Mouse (Mus musculus): ENCODE measurements around the gene Gm21818. TPM values are rescaled to one million over a fixed set of nuclear protein-coding genes. Genes with fewer than 3 reads are reported as not detected.
"Not testable (repeated sequence)": the region's sequence is repeated elsewhere in the genome, so short reads cannot be mapped to it uniquely, and the experiment has no call there.

Gm21818 gene
- total RNA-seq (2021), result not detected
- long read RNA-seq, experiment 1, result 0 reads
- long read RNA-seq, experiment 2, result 0 reads

DNA sequence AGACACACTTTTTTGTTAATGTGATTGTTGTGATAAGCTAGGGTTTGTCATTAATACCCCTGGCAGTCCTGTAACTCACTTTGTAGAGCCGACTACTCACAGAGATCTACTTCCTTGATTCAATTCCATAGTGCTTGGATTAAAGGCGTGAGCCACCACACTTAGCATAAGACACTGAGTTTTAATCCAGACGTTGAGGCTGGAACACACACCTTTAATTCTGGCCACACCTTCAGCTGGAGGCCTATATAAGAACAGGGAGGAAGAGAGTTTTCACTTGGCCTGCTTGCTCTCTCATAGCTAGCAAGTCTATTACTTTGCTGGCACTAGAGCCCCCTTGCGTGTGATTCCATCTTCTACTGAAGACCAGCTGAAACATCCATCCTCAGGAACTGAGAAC, at the start of gene Gm21818:
Gene Gm21818 (plus strand): TSS at position 301 of the 400 bp plus-strand sequence.
- DNase-seq, result not testable (repeated sequence)

DNA sequence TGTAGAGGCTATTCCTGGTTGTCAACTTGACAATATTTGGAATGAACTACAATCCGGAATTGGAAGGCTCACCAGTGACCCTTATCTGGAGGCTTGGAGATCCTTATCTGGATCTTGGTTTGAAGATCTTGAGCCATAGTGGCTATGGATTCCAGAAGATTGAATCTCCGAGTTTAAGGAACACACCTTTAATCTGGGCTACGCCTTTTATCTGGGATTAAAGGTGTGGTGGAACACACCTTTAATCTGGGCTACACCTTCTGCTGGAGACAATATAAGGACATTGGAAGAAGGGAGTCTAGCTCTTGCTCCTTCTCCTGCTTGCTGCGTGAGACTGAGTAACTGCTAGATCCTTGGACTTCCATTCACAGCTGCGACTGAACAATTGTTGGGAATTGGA, 32.3 kb upstream of the Gm21818 start, which contains the start of gene Gm20767:
Gene Gm20767 (plus strand): TSS at position 301 of the 400 bp plus-strand sequence.
- not testable (repeated sequence) for DNase-seq

DNA sequence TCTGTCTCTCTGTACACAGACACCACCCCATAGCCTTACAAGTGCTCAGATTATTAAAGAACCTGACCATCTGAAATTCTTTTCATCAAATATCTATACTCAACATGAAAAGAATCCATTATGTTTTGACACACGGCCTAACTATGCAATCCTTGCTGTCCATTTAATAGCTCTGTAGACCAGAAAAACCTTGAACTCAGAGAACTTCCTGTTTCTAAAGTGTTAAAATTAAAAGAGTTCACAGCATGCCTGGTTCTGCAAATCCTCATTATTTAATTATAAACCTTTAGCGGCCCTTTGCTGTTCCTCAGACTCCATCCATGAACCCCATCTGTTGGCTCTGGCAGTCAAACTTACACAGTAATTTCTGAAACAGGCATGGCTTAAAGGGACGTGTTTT, 29.9 kb upstream of the Gm21818 start:
- DNase-seq, result not testable (repeated sequence)

DNA sequence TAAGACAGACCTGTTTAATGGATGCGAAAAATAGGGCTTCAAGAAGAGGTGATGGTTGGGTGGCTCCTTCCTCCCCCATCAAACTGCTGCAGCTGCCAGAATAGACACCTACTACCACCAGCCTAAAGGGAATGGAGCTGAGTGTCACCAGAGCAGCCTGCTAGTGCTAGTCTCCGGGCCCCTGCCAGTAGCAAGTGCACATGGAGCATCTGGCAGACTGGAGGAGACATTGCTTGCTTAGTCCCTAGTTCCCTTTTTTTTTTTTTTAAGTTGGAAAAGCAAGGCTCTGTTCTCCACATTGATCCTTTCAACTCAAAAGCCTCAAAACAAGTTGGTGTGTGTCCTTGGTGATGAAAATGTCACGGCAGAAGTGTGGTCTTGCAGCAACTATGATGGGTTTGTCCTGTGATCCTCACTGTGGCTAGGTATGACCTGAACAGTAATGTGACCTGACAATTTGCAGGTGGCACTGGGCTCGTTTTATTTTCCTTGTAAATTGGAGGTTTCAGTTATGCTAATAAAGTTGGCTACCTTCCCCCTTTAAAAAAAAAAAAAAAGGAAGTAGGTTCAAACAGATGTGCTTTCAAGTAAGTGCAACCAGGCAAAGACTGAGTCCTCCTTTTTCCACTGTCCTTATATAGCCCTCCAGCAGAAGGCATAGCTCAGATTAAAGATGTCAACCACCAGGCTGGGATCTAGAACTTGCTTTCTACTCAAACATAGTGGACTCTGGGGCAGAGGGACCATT, 22.4 kb upstream of the Gm21818 start:
- DNase-seq, result not testable (repeated sequence)

DNA sequence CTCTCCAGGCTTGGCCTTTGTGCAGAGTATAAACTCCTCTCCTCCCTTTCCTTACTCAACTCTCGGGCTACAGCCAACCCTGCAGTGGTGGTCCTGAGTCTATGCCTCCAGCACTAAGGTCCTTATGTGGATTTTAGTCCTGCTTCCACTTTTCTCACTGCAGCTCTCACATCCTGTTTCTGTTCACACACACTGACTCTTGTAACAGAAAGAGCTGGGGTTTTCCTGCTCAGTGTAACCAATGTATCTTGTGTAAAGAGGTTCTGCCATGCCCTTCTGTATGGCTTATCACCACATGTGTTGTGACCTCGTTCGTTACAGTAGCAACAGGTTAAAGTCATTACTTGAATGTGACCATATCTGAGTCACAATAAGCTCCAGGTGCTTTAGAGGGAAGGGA, 21.6 kb upstream of the Gm21818 start:
- DNase-seq, result not testable (repeated sequence)

DNA sequence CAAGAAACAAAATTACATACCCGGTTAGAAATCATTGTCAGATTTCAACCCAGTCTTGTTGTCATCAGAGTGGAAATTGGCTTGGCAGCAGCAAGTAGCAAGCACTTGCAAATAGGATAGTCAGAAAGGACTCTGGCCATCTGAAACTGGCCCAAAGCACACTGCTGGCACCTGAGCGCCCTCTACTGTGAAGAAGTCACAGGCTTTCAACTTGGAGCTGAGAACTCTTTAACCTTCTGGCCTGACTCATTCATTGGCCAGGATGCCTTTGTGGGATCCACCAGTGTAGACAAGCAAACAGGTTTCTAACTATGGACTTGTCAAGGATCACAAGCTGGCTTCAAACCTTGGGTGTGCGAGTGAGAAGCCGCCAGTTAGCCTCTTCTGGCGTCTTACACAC, 3.9 kb upstream of the Gm21818 start:
- not testable (repeated sequence) for DNase-seq

DNA sequence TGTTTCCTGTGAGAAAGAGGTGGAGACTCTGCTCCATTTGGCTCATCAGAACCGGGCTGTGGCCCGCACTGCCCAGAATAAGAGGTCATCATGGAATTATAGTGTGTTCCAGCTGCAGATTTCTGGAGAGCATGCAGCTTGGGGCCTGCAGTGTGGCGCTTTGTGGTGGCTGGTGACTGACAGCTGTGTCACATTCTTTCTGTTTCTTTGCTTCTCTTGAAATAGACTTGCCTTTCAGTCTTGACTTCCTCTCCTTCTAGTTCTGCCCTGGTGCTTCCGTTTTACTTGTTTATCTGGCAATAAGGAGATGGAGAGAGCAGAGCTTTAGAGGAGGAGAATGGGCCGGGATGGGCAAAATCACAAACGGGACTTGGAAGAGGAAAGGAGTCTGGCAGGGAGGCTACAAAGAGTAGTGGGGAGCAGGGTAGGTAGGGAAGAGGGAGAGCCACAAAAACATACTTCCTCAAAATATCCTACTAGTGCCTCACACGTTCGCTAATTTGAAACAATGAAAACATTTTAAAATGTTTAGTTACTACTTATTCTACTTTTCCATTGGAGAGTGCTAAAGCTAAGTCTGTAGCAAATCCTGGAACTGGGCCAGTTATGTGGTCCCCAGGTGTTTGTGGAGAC, 24.1 kb downstream of the Gm21818 start:
- not testable (repeated sequence) for DNase-seq

DNA sequence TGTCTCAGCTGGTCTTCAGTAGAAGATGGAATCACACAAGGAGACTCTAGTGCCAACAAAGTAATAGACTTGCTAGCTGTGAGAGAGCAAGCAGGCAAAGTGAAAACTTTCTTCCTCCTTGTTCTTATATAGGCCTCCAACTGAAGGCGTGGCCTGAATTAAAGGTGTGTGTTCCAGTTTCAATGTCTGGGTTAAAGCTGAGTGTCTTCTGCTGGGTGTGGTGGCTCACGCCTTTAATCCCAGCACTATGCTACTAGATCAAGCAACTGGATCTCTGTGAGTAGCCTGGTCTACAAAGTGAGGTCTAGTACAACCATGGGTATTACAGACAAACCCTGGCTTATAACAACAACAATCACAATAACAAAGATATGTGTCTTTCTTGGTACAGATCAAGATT, 43.6 kb downstream of the Gm21818 start, which contains the start of gene Gm21762:
Gene Gm21762 (minus strand): TSS at position 101 of the 400 bp plus-strand sequence.
- DNase-seq, result not testable (repeated sequence)

DNA sequence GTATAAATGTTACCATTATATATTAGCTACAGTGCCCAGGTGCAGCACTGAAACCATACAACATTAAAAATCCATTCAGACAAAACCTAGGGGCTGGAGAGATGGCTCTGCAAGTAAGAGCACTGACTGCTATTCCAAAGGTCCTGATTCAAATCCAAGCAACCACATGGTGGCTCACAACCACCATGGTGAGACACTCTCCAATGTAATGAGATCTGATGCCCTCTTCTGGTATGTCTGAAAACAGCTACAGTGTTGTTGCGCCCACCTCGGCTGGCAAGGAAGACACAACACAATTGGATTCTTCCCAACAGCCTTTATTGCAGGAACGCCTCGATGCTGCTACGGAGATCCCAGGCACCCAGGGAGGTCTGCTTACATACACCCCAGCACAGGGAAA, 48.7 kb downstream of the Gm21818 start:
- not testable (repeated sequence) for DNase-seq

DNA sequence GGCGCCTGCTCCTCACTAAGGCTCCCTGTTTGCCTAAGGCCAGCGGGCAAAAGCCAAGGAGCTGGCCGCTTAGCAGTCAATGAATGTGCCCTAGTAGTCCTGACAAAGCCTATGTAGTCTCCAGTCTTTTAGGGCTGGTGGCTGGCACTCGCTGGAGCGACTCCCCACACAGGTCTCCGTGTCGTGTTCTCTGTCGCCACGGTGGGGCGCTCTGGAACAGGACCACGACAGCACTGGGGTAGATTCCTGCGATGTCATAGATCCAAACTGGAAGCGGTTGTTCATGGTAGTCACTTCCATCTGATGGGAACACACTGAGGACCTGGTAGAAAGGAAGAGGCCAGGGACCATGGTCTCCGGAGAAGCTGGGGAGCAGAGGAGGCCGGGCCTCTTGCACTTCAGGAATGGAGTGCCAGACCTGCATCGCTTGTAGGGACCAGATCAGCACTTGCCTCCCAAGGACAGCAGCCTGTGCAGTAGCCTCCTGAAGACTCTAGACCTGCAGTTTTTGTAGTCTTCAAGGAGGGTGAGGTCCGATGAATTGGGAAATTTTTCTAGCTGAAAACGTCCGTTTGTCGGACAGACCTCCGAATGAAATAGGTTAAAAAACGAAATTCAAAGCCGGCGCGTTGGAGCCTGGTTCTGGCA, 50.9 kb downstream of the Gm21818 start:
- not testable (repeated sequence) for DNase-seq

Other genes with a start within 250 kb of the Gm21818 start
- gene Gm21761, start 243.2 kb upstream of the Gm21818 start, total RNA-seq (2021), result not detected
- not detected for gene B020031M17Rik, start 221.6 kb upstream of the Gm21818 start, total RNA-seq (2021)
- gene Gm36079, start 145.4 kb upstream of the Gm21818 start, total RNA-seq (2021), result not detected
- gene Gm21188, start 120.2 kb upstream of the Gm21818 start, total RNA-seq (2021), result under 1 TPM in 1 of 2 experiments, not detected in 1; 0.29 TPM
- not detected for gene Gm20767, start 32.2 kb upstream of the Gm21818 start, total RNA-seq (2021)
- gene Gm21762, start 43.5 kb downstream of the Gm21818 start, total RNA-seq (2021), result not detected
- gene Gm21731, start 66.7 kb downstream of the Gm21818 start, total RNA-seq (2021), result not detected
- not detected for gene AF067061, start 90.7 kb downstream of the Gm21818 start, total RNA-seq (2021)
- not detected for gene BC147527, start 128.0 kb downstream of the Gm21818 start, total RNA-seq (2021)
- not detected for gene Tcstv3, start 144.4 kb downstream of the Gm21818 start, total RNA-seq (2021)